8 mouse cellular contexts compared by ENCODE assay signal in the genomic region with DNA sequence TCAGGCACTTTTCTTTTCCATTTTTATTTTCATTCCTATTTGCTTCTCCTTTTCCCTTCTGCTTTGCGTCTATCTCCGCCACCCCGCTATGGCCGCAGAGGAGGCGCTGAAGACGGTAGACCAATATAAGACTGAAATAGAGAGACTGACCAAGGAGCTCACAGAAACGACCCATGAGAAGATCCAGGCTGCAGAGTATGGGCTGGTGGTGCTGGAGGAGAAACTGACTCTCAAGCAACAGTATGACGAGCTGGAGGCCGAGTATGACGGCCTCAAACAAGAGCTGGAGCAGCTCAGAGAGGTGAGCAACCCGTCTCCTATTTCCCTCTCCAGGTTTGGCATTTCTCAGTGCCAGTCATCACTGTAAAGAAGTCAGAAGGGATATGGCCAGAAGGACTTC. TPM values are rescaled to one million over a fixed set of nuclear protein-coding genes. Genes with fewer than 3 reads are reported as not detected.
DNase-seq lines count a peak whose midpoint lies in the region; ATAC-seq and TF ChIP-seq lines count a peak whose summit lies in the region.

No protein-coding gene starts in this region.

- H3K27ac ChIP-seq in lung, embryonic 14.5 days (ENCODE audit: low read depth) = peak overlapping the region; percentile 58; the same call in 1 of the 2 replicates
- no peak overlapping the region for H3K27ac ChIP-seq in embryonic facial prominence, embryonic 13.5 days
- peak overlapping the region; percentile 94 for H3K27ac ChIP-seq in hindbrain, embryonic 14.5 days

- H3K9ac ChIP-seq in lung, embryonic 14.5 days = peak overlapping the region; percentile 58
- H3K9ac ChIP-seq in embryonic facial prominence, embryonic 13.5 days = peak overlapping the region; percentile 68
- H3K9ac ChIP-seq in hindbrain, embryonic 14.5 days = peak overlapping the region; percentile 84

- H3ac ChIP-seq in myocyte (ENCODE audit: control insufficient read depth, insufficient read length) = no peak overlapping the region

- ATAC-seq in lung, embryonic 14.5 days (ENCODE audit: insufficient read depth) = peak; percentile 35; the same call in 1 of the 2 replicates
- ATAC-seq in embryonic facial prominence, embryonic 13.5 days (ENCODE audit: insufficient number of reproducible peaks, insufficient read depth, low FRiP score, low TSS enrichment, low read depth) = peak; percentile 8; the same call in 1 of the 2 replicates
- peak; percentile 28 for ATAC-seq in hindbrain, embryonic 14.5 days (ENCODE audit: low FRiP score)

- H3K4me2 ChIP-seq in lung, embryonic 14.5 days = peak overlapping the region; percentile 78
- peak overlapping the region; percentile 95 for H3K4me2 ChIP-seq in embryonic facial prominence, embryonic 13.5 days
- peak overlapping the region; percentile 73 for H3K4me2 ChIP-seq in hindbrain, embryonic 14.5 days (replicated peaks)
- H3K4me2 ChIP-seq in myocyte (ENCODE audit: low read depth) = peak overlapping the region; percentile 80

- H3K4me3 ChIP-seq in lung, embryonic 14.5 days (ENCODE audit: low read depth, low read length) = peak overlapping the region; percentile 61
- H3K4me3 ChIP-seq in embryonic facial prominence, embryonic 13.5 days = peak overlapping the region; percentile 64
- peak overlapping the region; percentile 71 for H3K4me3 ChIP-seq in hindbrain, embryonic 14.5 days (replicated peaks; ENCODE audit: low read length)
- H3K4me3 ChIP-seq in myocyte = peak overlapping the region; percentile 36

- no peak for DNase-seq in lung, embryonic 14.5 days
- no peak for DNase-seq in lung, postnatal 25 days (ENCODE audit: low spot score)
- peak; percentile 7 for DNase-seq in WW6 (ENCODE audit: low read depth, low spot score)
- DNase-seq in hindbrain, embryonic 14.5 days (ENCODE audit: low spot score) = peak; percentile 49
- DNase-seq in left cerebral cortex, postnatal 4 days = peak; percentile 12
- DNase-seq in spleen, postnatal 10 days (ENCODE audit: low spot score in 2 of 2) = no peak

- intact Hi-C loops in left cerebral cortex, postnatal 4 days (cut with DNase I) = no loop called here

- no peaks in the 10 kb centered on the region for H3K36me3 ChIP-seq in lung, embryonic 14.5 days (ENCODE audit: insufficient read depth)
- H3K36me3 ChIP-seq in embryonic facial prominence, embryonic 13.5 days = no peaks in the 10 kb centered on the region
- no peaks in the 10 kb centered on the region for H3K36me3 ChIP-seq in hindbrain, embryonic 14.5 days (replicated peaks; ENCODE audit: control insufficient read depth, insufficient read depth)
- no peaks in the 10 kb centered on the region for H3K36me3 ChIP-seq in myocyte (ENCODE audit: control insufficient read depth, insufficient read depth)

- H3K27me3 ChIP-seq in lung, embryonic 14.5 days (ENCODE audit: insufficient read depth, low read length) = no peaks in the 10 kb centered on the region
- peaks cover 14% of the 10 kb centered on the region; the same call in 1 of the 2 replicates for H3K27me3 ChIP-seq in embryonic facial prominence, embryonic 13.5 days
- H3K27me3 ChIP-seq in hindbrain, embryonic 14.5 days (ENCODE audit: control insufficient read depth, insufficient read depth, low read length) = no peaks in the 10 kb centered on the region
- no peaks in the 10 kb centered on the region for H3K27me3 ChIP-seq in myocyte (ENCODE audit: control insufficient read depth, insufficient read depth, insufficient read length)

- H3K4me1 ChIP-seq in lung, embryonic 14.5 days (ENCODE audit: insufficient read depth) = peaks cover 3% of the 10 kb centered on the region; the same call in 1 of the 2 replicates
- H3K4me1 ChIP-seq in embryonic facial prominence, embryonic 13.5 days = peaks cover 12% of the 10 kb centered on the region
- 0 out of 2 replicates have a peak, but pooled peaks cover 4% of the 10 kb centered on the region for H3K4me1 ChIP-seq in hindbrain, embryonic 14.5 days (replicated peaks; ENCODE audit: control insufficient read depth, insufficient read depth, low read length)

- H3K9me3 ChIP-seq in lung, embryonic 14.5 days (ENCODE audit: low read depth, low read length) = no peaks in the 10 kb centered on the region
- H3K9me3 ChIP-seq in embryonic facial prominence, embryonic 13.5 days = no peaks in the 10 kb centered on the region
- no peaks in the 10 kb centered on the region for H3K9me3 ChIP-seq in hindbrain, embryonic 14.5 days (ENCODE audit: control insufficient read depth, low read length)

- 1% methylated on average over 11 of the region's 11 CpGs for WGBS in lung, embryonic 14.5 days
- 1% methylated on average over 11 of the region's 11 CpGs for WGBS in embryonic facial prominence, embryonic 13.5 days
- WGBS in hindbrain, embryonic 14.5 days = under 1% methylated on average over 11 of the region's 11 CpGs

- H3K79me2 ChIP-seq in myocyte (ENCODE audit: control insufficient read depth, insufficient read depth) = peaks cover 13% of the 10 kb centered on the region

- no peak for TF ChIP-seq POLR2A in myocyte (IDR thresholded peaks at IDR 0.05; ENCODE audit: insufficient read length, low read depth)

- TF ChIP-seq CTCF in lung, embryonic 14.5 days (IDR thresholded peaks at IDR 0.05; ENCODE audit: low read depth) = no peak

TF ChIP-seq in myocyte, 11 proteins besides CTCF, POLR2A, EP300 and RAD21:
- TF ChIP-seq CEBPB (IDR thresholded peaks at IDR 0.05; ENCODE audit: insufficient read depth, poor library complexity, severe bottlenecking) (no peak), REST (IDR thresholded peaks at IDR 0.05; ENCODE audit: insufficient read depth, insufficient read length) (no peak), MYOD1 (IDR thresholded peaks at IDR 0.05; ENCODE audit: control insufficient read depth in 1 of 3, insufficient read length in 2 of 3, low read depth in 2 of 3) (no peak), MAX (IDR thresholded peaks at IDR 0.05; ENCODE audit: low read depth) (no peak), SRF (IDR thresholded peaks at IDR 0.05; ENCODE audit: control insufficient read depth, insufficient read length, low read depth) (no peak), TCF12 (IDR thresholded peaks at IDR 0.05; ENCODE audit: insufficient read depth, poor library complexity, severe bottlenecking) (no peak), USF1 (IDR thresholded peaks at IDR 0.05; ENCODE audit: low read depth) (no peak), POLR2AphosphoS2 (IDR thresholded peaks at IDR 0.05; ENCODE audit: insufficient read length, low read depth) (no peak), TCF3 (IDR thresholded peaks at IDR 0.05; ENCODE audit: insufficient read length, low read depth) (no peak), MYOG (IDR thresholded peaks at IDR 0.05; ENCODE audit: control insufficient read depth in 1 of 3, insufficient read depth in 1 of 3, insufficient read length in 2 of 3, low read depth in 2 of 3) (no peak), E2F4 (IDR thresholded peaks at IDR 0.05; ENCODE audit: insufficient read depth) (no peak)
TF ChIP-seq in myocyte: peak in this region for 0.

RNA-seq across cellular contexts. Expression of gene Bicd1, which starts 0.7 kb away (rescaled TPM):
- 7.3 and 8.5 TPM in 2 replicates for polyA plus RNA-seq in lung, embryonic 14.5 days (2014; fragmentation: Nextera tagmentation; extraction: Ambion mirVana)
- polyA plus RNA-seq in embryonic facial prominence, embryonic 13.5 days (2015; fragmentation: Nextera tagmentation; extraction: Ambion mirVana) = 3.3 and 3.7 TPM in 2 replicates
- 40.9 and 44.6 TPM in 2 replicates for polyA plus RNA-seq in hindbrain, embryonic 14.5 days (2014; fragmentation: Nextera tagmentation; extraction: Ambion mirVana)
- 10 to 100 TPM; 47.1 to 56.6 TPM for total RNA-seq in left cerebral cortex, postnatal 4 days (2021)
- polyA plus RNA-seq in myocyte (2012; fragmentation: generic; extraction: Trizol) = 1.0 TPM

Comparison
In these comparisons a context has a peak if more than half of its experiments do, and no peak if none do; other contexts are left out.
1. DNase-seq: peak in WW6 (single experiment), hindbrain, embryonic 14.5 days (single experiment) and left cerebral cortex, postnatal 4 days (single experiment); none in lung, embryonic 14.5 days (single experiment), lung, postnatal 25 days (single experiment) and spleen, postnatal 10 days (0 of 2).
2. Peak in every context shown above with its lines, with median percentiles within 50 percentile points of each other: ATAC-seq, H3K4me2 ChIP-seq, H3K4me3 ChIP-seq and H3K9ac ChIP-seq.